Mouse (Mus musculus): ENCODE data around the gene Prdx2. TPM values are rescaled to one million over a fixed set of nuclear protein-coding genes. Genes with fewer than 3 reads are reported as not detected.

Gene Prdx2
- polyA plus RNA-seq, 1 experiment from 2014 or later, result 337 TPM

DNA sequence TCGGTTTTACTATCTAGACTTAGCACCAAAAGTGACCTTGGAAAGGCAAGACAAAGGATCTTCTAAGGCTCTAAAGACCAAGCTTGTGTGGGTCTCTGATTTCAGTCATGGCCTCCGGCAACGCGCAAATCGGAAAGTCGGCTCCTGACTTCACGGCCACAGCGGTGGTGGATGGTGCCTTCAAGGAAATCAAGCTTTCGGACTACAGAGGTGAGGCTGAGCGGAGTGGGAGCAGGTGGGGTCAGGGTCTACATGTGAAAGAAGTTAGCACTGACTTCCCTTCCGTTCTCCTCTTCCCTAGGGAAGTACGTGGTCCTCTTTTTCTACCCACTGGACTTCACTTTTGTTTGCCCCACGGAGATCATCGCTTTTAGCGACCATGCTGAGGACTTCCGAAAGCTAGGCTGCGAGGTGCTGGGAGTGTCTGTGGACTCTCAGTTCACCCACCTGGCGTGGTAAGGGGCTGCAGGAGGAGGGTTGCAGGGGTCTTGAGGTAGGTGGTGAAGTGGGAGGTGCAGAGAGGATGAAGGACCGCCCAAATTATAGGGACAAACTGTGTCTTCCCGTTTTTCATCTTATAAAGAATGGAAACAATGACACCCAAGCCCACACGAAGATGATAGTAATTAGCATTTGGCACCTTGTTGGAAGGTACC is 876 bp downstream of the Prdx2 start:
- ATAC-seq, result no peak
- H3K27me3 ChIP-seq (replicated peaks; ENCODE audit: insufficient read depth, low read length), result no peaks in the 10 kb centered on the region
- peak overlapping the region; percentile 51 for H3K4me3 ChIP-seq (ENCODE audit: low read depth, low read length)
- H3K9ac ChIP-seq (replicated peaks; ENCODE audit: low read depth), result peak overlapping the region; percentile 54
- H3K27ac ChIP-seq (ENCODE audit: low read length), result peak overlapping the region; percentile 65; the same call in 1 of the 2 replicates
- H3K4me2 ChIP-seq (replicated peaks; ENCODE audit: low read depth, low read length), result peak overlapping the region; percentile 87
- WGBS, result 5% methylated on average over 21 of the region's 21 CpGs
- no peak for DNase-seq (ENCODE audit: low spot score)
- H3K9me3 ChIP-seq (ENCODE audit: low read length), result no peaks in the 10 kb centered on the region
- H3K4me1 ChIP-seq (ENCODE audit: insufficient read depth, low read depth, low read length), result peaks cover 20% of the 10 kb centered on the region; the same call in 1 of the 2 replicates
- TF ChIP-seq CTCF (IDR thresholded peaks at IDR 0.05), result no peak
- no peak for TF ChIP-seq EP300 (IDR thresholded peaks at IDR 0.05)
- peaks cover 3% of the 10 kb centered on the region; the same call in 1 of the 2 replicates for H3K36me3 ChIP-seq (ENCODE audit: insufficient read depth, low read length)

DNA sequence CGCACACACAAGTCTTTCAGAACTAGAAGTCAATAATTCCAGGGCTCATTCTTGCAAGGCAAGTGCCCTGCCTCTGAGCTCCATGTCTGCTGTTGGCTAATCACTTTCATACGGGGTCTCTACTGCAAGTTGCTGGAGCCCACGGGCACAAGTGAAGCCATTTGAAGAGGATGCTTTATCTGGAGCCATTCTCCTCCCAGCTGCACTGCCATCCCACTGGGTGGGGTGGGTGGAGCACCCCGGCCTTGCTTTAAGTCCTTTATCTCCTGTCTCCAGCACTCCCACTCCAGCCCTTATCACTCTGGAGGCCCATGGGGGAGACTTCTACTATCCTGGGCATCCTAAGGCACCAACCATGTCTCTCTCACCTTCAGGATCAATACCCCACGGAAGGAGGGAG is 1.5 kb downstream of the Prdx2 start:
- no peak for TF ChIP-seq EP300 (IDR thresholded peaks at IDR 0.05)
- no peak for TF ChIP-seq CTCF (IDR thresholded peaks at IDR 0.05)
- H3K4me1 ChIP-seq (ENCODE audit: insufficient read depth, low read depth, low read length), result peaks cover 18% of the 10 kb centered on the region; the same call in 1 of the 2 replicates
- no peak overlapping the region for H3K9ac ChIP-seq (replicated peaks; ENCODE audit: low read depth)
- DNase-seq (ENCODE audit: low spot score), result no peak
- no peaks in the 10 kb centered on the region for H3K9me3 ChIP-seq (ENCODE audit: low read length)
- no peaks in the 10 kb centered on the region for H3K27me3 ChIP-seq (replicated peaks; ENCODE audit: insufficient read depth, low read length)
- peaks cover 3% of the 10 kb centered on the region; the same call in 1 of the 2 replicates for H3K36me3 ChIP-seq (ENCODE audit: insufficient read depth, low read length)
- H3K4me3 ChIP-seq (ENCODE audit: low read depth, low read length), result 0 out of 2 replicates have a peak overlapping the region, but pooled peaks have one; percentile 51
- WGBS, result 61% methylated on average over 5 of the region's 5 CpGs
- ATAC-seq, result no peak
- no peak overlapping the region for H3K27ac ChIP-seq (ENCODE audit: low read length)
- peak overlapping the region; percentile 87; the same call in 1 of the 2 replicates for H3K4me2 ChIP-seq (replicated peaks; ENCODE audit: low read depth, low read length)

DNA sequence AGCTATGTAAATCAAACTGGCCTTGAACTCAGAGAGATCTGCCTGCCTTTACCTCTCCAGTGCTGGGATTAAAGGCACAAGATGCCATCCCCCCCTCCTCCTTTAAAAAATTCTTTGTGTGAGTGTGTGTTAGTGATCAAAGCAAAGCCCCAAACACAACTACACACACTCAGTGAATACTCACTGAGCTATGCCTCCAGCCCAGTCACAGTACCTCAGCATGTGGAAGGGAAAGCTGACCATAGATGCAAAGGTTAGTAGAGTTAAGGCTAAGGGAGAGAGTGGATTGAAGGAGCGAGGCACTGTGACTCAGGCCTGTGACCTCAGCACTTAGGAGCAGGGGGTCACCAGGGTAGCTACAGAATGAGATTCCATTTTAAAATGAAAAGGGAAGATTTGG is 3.7 kb downstream of the Prdx2 start:
- H3K27ac ChIP-seq (ENCODE audit: low read length), result no peak overlapping the region
- peaks cover 14% of the 10 kb centered on the region; the same call in 1 of the 2 replicates for H3K4me1 ChIP-seq (ENCODE audit: insufficient read depth, low read depth, low read length)
- no peaks in the 10 kb centered on the region for H3K9me3 ChIP-seq (ENCODE audit: low read length)
- DNase-seq (ENCODE audit: low spot score), result no peak
- no peak overlapping the region for H3K9ac ChIP-seq (replicated peaks; ENCODE audit: low read depth)
- H3K27me3 ChIP-seq (replicated peaks; ENCODE audit: insufficient read depth, low read length), result no peaks in the 10 kb centered on the region
- TF ChIP-seq EP300 (IDR thresholded peaks at IDR 0.05) (no peak), CTCF (IDR thresholded peaks at IDR 0.05) (no peak)
- H3K4me2 ChIP-seq (replicated peaks; ENCODE audit: low read depth, low read length), result no peak overlapping the region
- H3K4me3 ChIP-seq (ENCODE audit: low read depth, low read length), result no peak overlapping the region
- ATAC-seq, result no peak
- 83% methylated on average over 1 of the region's 1 CpGs for WGBS
- peaks cover 3% of the 10 kb centered on the region; the same call in 1 of the 2 replicates for H3K36me3 ChIP-seq (ENCODE audit: insufficient read depth, low read length)

DNA sequence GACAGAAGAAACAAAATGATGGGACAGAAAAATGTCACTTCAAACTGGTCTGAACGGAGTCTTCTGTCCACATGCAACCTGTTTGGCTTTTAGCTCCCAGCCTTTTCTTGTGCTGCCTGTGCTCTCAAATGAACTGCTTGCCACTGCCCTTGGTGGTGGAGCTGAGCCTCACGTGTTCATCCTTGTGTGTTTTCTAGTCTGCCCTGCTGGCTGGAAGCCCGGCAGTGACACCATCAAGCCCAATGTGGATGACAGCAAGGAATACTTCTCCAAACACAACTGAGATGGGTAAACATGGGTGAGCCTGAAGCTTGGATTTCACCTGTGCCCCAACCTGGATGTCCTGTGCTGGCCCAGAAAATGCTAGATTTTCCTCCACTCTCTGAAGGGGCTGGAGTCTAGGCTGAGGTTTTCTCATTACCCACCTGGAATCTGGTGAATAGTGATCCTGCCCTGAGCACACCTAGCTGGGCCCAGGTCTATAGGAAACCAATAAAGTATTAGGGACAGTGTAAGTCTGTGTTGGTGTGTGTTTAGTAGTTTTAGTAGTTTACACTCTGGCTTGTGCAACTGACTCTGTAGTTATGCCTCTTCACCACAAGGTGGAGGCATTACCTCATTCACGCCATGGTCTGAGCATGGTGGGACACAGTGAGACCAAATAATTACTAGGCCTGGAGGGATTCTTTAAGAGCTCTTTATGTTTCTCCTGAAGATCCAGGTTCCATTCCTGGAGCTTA is 4.6 kb downstream of the Prdx2 start:
- H3K4me3 ChIP-seq (ENCODE audit: low read depth, low read length), result no peak overlapping the region
- WGBS, result 53% methylated on average over 4 of the region's 4 CpGs
- H3K9ac ChIP-seq (replicated peaks; ENCODE audit: low read depth), result no peak overlapping the region
- ATAC-seq (no peak), DNase-seq (ENCODE audit: low spot score) (peak; percentile 91)
- peaks cover 3% of the 10 kb centered on the region; the same call in 1 of the 2 replicates for H3K36me3 ChIP-seq (ENCODE audit: insufficient read depth, low read length)
- H3K4me1 ChIP-seq (ENCODE audit: insufficient read depth, low read depth, low read length), result peaks cover 12% of the 10 kb centered on the region; the same call in 1 of the 2 replicates
- H3K4me2 ChIP-seq (replicated peaks; ENCODE audit: low read depth, low read length), result no peak overlapping the region
- no peaks in the 10 kb centered on the region for H3K27me3 ChIP-seq (replicated peaks; ENCODE audit: insufficient read depth, low read length)
- no peak overlapping the region for H3K27ac ChIP-seq (ENCODE audit: low read length)
- H3K9me3 ChIP-seq (ENCODE audit: low read length), result no peaks in the 10 kb centered on the region
- TF ChIP-seq CTCF (IDR thresholded peaks at IDR 0.05) (peak; percentile 96), EP300 (IDR thresholded peaks at IDR 0.05) (no peak)

DNA sequence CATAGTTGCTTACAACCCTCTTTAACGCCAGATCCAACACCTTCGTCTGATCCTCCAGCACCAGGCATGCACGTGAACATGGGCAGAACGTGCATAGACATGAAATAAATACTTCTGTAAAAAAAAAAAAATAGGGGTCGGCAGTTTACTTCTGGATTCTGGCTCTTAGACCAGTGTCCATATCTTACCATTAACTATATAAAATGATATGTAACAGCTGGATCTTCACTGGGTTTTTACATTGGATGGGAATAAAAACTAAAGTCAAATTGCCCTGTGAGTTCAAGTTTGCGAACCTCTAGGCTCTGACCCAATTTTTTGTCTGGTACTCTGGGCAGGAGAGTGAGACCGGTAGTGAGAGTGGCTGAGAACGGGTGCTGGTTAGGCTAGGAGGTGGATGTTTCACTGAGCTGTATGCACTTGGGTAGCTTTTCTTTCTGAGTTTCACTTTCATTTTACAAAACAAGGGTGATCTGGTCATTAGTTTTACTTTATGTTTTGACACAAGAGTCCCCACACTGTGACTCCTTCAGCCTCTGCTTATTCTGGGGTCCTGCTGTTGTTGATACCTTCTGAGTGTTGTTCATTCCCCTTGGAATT is 5.3 kb downstream of the Prdx2 start:
- no peak for TF ChIP-seq EP300 (IDR thresholded peaks at IDR 0.05)
- TF ChIP-seq CTCF (IDR thresholded peaks at IDR 0.05), result no peak
- no peak overlapping the region for H3K4me3 ChIP-seq (ENCODE audit: low read depth, low read length)
- H3K4me2 ChIP-seq (replicated peaks; ENCODE audit: low read depth, low read length), result no peak overlapping the region
- peaks cover 19% of the 10 kb centered on the region; the same call in 1 of the 2 replicates for H3K4me1 ChIP-seq (ENCODE audit: insufficient read depth, low read depth, low read length)
- H3K27me3 ChIP-seq (replicated peaks; ENCODE audit: insufficient read depth, low read length), result no peaks in the 10 kb centered on the region
- H3K27ac ChIP-seq (ENCODE audit: low read length), result peak overlapping the region; percentile 99; the same call in 1 of the 2 replicates
- WGBS, result 74% methylated on average over 8 of the region's 8 CpGs
- no peak overlapping the region for H3K9ac ChIP-seq (replicated peaks; ENCODE audit: low read depth)
- ATAC-seq (no peak), DNase-seq (ENCODE audit: low spot score) (no peak)
- H3K9me3 ChIP-seq (ENCODE audit: low read length), result no peaks in the 10 kb centered on the region
- peaks cover 3% of the 10 kb centered on the region; the same call in 1 of the 2 replicates for H3K36me3 ChIP-seq (ENCODE audit: insufficient read depth, low read length)

DNA sequence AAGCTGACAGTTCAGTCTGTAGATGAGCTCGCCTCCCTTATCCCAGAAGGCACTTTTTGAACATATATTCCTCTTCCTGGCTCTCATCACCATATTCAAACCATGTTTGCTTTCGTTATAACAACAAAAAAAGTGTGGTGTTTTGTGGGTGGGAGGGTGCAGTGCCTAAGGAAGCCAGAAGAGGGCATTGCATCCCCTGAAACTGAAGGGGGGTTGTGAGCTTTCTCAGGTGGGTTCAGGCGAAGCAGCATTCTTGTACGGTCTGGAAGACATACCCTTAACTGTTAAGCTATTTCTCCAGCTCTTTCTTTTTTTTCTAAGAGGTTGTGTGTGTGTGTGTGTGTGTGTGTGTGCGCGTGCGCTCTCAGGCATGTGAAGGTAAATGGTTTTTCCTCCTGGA is 6.0 kb downstream of the Prdx2 start:
- Histone ChIP-seq H3K4me2 (replicated peaks; ENCODE audit: low read depth, low read length) (peak overlapping the region; percentile 89), H3K27me3 (replicated peaks; ENCODE audit: insufficient read depth, low read length) (no peaks in the 10 kb centered on the region), H3K4me3 (ENCODE audit: low read depth, low read length) (peak overlapping the region; percentile 93), H3K36me3 (ENCODE audit: insufficient read depth, low read length) (peaks cover 3% of the 10 kb centered on the region; the same call in 1 of the 2 replicates), H3K27ac (ENCODE audit: low read length) (peak overlapping the region; percentile 99), H3K9ac (replicated peaks; ENCODE audit: low read depth) (no peak overlapping the region), H3K9me3 (ENCODE audit: low read length) (no peaks in the 10 kb centered on the region), H3K4me1 (ENCODE audit: insufficient read depth, low read depth, low read length) (peaks cover 16% of the 10 kb centered on the region; the same call in 1 of the 2 replicates)
- WGBS, result 26% methylated on average over 7 of the region's 7 CpGs
- DNase-seq (ENCODE audit: low spot score), result peak; percentile 86
- TF ChIP-seq EP300 (IDR thresholded peaks at IDR 0.05) (no peak; the same call in 1 of the 2 replicates), CTCF (IDR thresholded peaks at IDR 0.05) (peak; percentile 94)
- ATAC-seq, result no peak
